Mouse (Mus musculus): Measurements from ENCODE around the gene Ust.

The Ust gene

DNA sequence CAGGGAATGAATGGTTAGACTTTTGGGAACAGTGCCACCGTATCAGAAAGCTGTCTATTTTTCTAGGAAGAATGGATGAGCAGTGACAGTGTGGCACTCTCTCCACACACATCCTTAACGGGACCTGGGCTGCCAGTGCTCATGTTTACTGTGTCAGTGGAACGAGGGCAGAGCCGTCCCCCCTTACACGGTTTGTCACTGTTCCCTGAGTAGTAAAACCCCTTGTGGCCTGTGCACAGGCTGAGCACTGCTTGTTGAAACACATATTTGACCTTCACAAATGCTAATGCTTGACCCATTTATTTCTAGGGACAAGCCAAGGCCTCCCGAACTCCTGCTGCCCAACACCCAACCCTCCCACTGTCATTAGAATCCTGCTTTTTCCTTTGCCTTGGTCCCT lies 209.2 kb downstream of the Ust start:
- DNase-seq, result no peak

DNA sequence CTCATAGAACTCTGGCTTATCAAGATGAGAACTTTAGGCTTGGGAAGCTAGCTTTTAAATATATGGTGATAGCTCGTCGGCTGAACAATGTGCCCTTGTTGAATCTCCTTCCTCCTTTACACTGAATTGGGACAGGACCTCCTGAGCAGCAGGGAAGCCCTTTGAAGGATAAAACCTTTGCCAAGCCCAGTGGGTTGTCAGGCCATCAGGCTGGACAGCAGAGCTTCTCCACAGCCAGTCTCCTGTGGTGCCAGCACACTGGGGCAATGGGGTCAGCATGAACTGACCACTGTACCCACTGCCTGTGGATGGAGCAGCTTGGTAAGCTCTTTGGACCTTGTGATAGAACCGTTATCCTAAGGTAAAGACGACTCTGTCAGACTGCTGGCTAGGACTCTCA lies 214.4 kb downstream of the Ust start:
- DNase-seq, result no peak

DNA sequence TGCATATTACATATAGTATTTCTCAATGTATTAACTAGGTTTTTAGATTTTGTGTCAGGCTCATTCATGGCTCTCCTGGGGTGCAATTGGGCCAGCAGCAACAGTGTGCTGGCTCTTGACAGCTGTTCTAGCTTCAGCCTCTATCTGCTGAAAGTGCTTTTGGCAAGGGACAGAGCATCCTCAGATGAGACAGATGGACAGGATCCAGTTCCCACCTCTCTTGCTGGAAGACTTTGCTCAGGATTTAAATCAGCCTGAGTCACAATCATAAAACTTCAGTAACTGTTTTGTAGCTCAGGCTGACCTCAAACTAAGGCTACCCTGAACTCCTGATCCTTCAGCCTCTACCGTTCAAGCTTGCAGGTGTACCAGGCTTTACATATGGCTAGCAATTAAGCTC lies 219.5 kb downstream of the Ust start:
- no peak for DNase-seq

DNA sequence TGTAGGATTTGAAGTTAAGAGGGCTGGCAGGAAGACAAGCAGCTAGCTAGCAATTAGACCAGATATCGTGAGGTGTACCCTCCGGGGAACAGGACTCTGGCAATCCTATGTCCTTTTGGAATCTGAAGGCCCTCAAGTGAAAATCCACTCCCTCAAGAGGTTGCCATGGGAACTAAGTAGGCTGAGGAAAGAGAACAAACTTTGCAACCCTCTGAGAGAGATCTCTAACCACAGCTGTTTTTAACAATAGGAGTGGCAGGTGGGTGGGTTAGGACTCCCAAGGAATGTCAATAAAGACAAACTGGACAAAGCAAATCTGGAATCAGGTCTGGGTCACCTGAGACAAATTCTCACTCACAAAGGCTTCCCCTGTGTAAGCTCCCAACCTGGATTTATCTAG lies 221.4 kb downstream of the Ust start:
- DNase-seq, result no peak

DNA sequence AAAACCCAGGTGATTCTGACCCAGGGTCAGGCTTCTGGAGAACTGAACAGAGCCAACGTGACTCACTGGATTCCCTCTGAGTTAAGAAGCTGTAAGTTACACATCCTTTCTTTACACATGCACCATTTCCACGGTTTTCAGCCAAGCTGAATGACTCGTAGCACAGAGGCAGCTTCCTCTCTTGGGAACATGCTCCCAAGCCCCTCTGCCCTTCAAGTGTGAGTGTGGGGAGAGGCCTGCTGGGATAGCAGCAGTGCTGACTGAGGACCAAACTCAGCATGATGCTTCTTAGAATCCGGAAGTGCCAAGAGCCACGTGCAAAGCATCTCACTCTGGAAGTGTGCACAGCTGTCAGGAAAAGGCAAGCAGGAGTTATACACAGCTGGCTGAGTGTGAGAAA lies 228.0 kb downstream of the Ust start:
- DNase-seq, result no peak

DNA sequence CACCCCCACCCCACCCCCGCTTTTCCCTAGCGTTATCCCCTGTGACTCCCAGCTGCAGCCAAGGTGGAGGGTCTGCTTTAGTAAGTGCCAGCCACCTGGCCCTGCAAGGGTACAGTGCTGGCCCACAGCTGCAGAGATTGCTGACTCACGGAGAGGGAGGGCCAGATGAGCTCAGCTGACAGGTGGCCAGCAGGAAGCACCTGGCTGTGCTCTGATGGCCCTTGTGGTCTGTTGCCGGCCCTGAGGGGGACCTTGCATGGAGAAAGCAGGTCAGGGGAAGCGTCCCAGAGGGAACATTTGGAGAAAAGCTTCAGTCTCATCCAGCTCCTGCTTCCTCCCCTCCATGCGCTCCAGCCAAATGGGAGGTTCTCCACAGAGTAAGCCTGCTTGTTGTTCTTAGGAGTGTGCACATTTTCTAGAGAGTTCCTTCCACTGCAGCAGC lies 231.3 kb downstream of the Ust start:
- peak; percentile 17 to 25 for DNase-seq

DNA sequence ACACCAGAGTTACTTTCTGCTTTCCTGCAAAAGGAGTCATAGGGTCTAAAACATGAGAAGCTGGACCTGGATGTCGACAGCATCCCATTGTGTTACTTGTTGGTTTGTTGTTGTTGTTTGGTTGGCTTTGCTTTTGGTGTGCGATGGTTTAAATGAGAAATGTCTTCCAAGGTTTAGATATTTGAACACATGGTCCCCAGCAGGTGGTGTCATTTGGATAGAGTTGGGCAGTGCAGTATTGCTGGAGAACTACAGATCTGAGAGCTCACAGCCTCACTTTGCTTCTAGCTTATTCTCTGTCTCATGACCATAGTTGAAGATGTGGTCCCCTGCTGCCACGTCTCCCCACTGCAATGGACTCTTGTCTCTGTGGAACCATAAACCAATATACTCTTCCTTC lies 234.6 kb downstream of the Ust start:
- DNase-seq, result no peak

DNA sequence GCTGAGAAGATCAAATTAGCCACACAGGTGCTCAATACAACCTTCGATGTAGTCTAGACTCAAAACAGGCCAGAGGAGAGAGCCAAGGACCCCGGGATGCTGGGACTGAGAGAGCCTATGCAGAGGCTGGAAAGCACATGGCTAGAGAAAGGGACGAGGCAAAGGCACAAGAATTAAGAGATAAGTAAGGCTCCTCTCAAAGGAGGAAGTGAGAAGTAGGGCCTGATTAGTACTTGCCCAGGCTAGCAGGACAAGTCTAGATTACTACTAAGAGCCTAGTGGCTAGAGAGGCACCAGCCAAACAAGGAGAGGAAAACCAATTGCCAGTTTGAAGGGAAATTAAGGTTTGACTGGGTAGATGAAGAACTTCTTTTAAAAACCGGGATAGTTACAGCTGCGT lies 241.5 kb downstream of the Ust start:
- DNase-seq, result no peak

DNA sequence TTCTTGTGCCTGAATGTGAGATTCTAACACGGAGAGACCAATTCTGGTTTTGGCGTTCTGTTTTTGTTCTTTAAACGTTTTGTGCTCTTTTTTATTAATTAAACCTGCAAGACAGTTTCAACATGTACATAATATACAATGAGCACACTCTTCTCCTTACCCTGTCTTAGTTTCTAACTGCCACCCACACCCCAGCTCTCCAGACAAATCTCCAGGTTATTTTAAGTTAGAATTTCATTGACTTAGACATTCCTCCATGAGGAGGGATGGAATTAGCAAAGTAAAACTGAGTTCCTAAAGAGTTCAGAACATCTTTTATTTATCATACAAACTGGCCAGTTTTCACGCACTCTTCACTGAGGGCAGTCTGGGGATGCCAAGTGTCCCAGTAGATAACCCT lies 248.9 kb downstream of the Ust start:
- no peak for DNase-seq

DNA sequence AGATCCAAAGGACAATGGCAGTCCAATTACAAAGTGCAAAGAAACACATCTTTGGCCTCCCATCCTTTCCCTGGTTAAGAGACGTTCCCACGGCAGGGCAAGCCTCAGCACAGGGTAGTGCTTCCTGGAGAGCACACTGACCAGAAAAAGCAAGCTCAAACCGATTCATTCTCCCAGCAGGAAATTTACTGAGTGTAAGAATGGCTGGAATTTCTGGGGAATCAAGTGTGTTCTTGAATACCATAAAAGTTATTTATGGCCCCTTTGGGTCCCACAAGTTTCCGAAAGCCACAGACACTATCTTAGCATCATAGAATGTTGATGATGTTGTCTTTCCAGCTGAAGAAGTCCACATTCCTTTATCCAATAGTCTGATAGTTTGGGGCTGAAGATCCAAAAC lies 258.9 kb downstream of the Ust start:
- peak; percentile 25 to 49 for DNase-seq

DNA sequence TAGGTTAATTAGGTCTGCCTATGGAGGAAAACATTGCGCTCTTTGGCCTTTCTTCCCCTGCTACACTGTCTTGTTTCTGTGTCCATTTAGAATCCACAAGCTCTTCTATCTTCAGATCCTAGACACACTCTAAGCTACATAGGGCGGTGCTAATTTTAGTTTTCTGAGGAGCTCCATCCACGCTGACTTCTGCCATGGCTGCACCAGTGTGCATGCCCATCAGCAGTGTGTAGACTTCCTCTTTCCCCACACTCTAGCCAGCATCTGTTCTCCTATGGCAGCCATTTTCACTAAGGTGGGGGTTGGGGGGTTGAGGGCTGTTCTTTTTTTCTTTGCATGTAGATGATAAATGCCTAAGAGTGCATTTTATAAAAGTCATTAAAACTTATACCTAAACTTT lies 268.6 kb downstream of the Ust start:
- no peak for DNase-seq

DNA sequence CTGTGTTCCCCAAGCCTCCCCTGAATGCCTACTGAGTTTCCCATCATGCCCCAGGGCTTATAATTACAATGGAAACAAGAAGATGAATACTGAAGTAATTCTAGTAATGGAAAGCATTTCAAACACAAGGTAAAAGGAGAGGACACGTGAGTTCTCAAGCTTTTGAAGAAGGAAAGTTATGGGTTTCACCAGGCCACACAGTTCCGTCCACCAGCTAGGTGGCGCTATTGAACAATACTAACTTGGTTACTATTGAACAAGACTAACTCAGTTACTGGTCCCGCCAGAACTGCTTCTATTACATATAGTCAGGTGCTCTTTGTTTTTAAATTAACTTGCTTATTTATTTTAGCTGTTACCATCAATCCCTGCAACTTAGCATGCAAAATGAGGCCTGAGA lies 276.3 kb downstream of the Ust start:
- DNase-seq, result peak; percentile 67 to 85

DNA sequence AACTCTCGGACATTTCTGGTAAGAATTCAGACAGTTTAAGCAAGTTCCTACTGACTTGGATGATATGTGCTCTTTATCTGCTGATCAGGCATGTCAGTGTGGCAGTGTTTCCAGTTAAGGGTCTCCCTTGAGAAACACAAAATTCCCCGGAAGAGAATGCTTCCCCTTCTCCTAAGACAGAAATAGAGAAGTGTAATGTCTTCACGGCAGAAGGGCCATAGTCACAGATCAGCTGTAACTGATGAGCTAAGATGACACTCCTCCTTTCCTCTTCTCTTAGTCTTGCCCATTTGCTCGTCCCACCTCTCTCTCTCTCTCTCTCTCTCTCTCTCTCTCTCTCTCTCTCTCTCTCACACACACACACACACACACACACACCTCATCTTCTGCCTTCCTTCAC lies 277.9 kb downstream of the Ust start:
- no peak for DNase-seq

DNA sequence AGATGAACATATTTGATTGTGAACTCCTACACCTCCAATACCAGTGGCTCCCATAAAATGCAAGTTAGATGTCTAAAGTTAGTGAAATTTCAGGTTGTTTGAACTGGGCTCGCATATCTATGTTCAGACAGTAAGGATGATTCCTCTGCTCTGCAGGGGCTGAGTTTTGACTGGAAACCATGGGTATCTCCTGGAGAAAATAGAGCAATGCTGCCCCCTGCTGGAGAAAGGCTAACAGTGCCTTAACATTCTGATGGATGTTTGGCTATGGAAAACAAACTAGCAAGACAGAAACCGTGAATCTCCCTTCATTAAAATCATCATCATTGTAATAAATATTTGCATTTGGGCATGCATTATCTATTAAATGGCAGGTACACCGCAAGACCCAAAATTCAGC lies 278.4 kb downstream of the Ust start:
- DNase-seq, result peak; percentile 57 to 88

DNA sequence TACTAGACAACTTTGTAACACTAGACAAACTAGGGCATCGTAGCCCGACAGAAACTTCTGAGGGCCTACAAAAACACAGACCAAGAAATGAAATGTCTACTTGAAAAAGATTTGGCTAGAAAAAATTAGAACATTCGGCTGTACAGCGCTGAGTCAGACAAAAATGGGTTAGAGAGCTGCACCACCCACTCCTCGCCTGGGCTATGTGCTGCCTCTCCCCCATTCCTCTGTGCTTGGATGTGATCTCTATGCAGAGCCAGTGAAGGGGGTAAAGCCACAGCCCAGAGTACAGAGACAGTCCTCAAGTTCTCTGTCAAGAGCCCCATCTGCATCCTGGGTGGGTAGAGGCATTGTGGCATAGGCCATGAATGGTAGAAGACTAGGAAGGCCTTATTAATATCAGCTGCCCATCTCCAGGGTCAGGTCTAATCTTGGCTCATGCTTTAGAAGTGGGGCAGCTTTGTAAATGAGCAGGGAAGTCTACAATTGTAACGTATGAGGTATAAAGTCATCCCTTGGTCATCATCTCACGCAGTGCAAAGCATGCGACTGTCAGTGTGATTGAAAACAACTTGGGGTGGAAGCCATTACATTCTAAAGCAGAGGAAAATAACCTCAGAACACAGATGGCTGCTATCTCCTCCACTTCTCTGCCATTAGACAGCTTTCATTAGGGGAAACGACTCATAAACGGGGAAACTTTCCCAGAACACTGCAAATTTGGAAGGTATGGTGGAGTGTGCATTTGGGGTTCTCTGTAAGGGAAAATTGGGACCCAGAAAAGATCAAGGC lies 281.6 kb downstream of the Ust start:
- no peak for DNase-seq

DNA sequence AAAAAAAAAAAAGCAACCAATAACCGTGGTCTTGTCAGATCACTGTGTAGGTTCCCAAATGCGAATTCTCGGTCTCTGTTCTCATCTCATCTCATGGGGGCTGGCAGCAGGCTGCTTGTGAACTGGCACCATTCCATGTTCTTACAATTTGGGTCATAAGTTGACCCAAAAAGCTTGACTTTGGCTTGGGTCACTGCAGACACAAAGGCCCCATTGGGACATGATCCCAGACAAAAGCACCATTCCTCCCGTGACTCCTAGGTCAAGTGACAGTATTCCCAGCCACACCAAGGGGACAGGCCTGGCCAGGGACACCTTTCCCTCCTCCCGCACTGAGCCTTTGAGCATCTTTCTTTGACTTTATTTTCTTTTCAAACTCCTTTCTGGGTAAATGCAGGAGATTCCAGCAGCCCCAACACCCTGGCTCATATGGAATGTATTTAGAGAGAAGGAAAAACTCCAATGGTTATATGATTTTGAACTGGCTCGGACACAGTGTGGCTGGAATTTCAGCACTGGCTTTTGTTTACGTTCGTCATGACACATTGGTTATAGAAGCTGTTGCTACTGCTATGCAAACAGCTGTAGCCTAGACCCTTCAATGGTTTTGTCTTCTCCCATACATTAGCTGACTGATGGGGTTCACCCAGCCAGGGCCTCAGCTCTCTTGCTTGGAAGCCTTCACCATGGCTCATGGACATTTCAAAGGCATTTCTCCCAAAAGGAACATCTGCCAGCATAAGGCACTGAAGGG lies 285.3 kb downstream of the Ust start:
- no peak for DNase-seq

DNA sequence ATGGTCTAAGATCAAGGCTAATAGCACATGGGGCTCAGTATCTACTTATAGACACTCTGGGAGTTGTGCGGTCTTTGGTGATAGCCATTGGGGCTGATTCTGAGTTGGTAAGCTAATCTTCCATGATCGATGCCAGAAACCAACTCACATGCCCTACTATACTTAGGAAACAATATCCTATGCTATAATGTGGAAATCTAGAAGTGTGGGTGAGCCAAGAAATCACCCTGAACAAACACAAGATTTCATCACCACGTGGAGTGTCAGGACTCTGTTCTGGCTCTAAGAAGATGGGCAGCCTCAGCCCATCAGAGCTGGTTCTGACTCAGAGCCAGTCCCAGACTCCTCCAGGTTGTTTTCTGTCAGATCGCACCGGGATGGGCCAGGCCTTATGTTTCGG lies 286.1 kb downstream of the Ust start:
- no peak for DNase-seq

DNA sequence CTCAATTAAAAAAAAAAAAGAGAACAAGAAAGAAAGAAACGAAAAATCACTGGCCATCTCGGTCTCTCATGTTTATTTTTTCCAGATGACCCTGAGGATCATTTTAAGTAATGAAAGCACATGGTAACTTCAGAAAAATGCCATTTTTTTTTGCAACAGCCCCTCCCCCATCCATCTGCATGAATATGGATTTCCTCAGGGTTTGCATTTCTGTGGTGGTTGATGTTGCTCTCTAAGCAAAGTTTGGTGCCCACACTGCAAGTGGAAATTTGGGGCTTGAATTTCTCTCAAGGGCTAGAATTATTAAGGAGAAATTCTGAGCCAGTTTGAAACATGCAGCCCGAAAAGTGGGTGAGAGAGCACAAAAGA lies 290.3 kb downstream of the Ust start:
- no peak for DNase-seq

DNA sequence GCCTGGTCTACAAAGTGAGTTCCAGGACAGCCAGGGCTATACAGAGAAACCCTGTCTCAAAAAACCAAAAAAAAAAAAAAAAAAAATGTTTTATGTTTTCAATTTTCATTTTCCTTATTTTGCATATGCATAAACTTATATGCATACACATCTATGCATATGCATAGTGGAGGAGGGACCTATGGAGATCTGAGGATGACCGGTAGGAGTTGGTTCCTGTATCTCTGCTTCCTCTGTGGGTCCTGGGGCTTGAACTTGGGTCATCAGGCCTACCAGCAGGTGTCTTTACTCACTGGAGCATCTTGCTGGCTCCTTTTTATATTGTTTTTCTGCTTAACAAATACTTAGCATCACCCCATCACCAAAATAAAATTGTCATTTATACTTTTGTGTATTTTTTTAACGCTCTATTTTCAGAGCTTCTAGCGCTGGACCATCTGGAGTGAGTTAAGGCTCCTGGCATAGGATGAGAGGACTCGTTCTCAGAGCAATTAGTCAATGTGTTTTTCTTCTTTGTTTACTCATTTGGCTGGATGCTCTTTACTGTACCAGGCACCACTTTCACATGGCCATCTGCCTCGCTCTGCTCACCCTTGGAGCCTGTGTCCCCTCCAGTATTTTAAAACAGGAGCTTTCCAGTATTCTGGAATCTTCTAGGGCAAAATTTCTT lies 290.8 kb downstream of the Ust start:
- no peak for DNase-seq

DNA sequence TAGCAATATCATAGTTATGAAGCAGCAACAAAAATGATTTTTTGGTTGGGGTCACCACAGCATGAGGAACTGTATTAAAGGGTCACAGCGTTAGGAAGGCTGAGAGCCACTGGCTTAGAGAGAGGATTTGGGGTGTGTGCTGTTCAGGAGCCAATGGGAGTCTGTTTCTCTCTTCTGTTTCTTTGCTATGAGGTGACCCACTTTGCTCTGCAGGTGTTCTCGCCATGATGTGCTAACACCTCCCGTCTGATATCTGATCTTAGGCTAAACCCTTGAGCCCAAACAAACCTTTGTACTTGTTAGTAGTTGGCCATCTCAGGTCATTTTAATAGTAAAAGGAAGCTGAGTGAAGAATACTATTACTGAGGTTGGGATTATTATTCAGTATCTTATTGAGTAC lies 292.0 kb downstream of the Ust start:
- no peak for DNase-seq

DNA sequence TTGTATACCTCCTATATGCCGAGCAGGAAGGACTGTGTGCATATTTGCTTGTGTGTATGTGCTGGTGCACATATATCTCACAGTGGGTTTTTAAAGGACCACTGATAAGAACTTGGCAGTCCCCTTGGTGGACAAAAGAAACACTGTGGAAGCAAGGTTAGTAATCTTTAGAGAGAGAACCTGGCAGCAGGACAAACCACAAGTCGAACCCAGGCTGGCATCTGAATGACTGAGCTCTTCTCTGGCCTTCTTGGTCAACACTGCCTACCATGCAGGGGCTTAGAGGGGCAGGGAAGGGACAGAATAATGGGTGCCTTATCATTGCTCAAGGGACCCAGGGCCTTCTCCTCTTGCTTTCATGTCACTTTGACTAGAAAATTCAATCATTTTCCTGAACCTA lies 294.0 kb downstream of the Ust start:
- no peak for DNase-seq

DNA sequence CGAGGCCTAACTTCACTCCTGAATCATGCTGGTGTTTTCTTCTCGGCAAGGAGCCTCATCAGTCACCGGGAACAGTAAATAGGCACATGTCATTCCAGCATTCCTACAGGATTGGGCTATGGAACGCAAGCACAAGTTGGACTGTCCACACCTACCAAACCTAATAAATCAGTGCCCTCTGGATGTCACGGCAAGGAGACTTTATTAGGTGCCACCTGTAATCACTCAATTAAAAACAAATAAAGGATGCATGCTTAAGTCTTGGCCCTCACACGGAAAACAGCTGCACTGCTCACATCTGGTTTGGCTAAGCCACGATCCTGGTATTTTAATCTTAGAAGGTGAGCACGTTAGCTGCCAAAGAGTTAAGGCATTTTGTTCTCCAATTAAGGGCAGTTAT lies 294.6 kb downstream of the Ust start:
- DNase-seq, result no peak

DNA sequence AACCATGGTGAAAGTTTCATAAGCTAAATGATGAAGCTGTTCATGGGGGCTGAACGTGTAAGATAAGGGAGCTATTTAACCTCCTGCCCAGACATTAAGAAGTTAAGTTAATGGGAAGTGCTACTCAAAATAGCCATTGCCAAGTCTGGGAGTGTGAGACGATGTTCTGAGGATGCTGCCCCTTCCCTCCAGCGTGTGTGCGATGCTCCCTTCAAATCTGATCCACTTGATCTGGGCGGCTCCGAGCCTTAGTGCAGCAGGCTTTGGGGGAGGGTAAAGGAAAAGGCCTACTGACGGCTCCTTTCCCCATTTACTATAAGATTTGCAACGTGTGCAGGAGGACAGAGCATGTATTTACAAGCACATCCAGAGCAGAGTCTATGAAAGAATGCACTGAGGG lies 301.7 kb downstream of the Ust start:
- no peak for DNase-seq

DNA sequence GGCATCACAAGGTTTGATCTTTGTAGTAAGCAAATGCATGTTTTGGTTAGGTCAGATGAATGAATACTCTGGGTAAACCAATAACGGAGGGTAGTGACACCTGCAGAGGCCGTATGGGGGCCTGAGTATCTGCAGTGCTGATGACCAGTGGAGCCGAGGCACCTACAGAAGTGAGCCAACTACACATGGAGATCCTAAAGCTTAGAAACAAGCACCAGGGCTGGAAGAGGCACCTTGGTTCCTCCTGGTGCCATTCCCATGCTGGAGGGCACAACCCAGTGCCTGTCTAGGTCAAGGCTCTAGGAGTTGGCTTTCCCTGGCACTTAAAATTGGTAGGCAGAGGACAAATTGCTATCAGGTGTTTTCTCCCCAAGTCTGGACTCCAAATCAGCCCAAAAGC lies 303.4 kb downstream of the Ust start:
- no peak for DNase-seq
